Mouse (Mus musculus) kidney, adult 11 months (tissue): ENCODE results near the gene Pbld1.

ENCODE experiments used
- DNase-seq: peaks from one replicate; pipeline ENCODE4 v3.0.0; 2022

The Pbld1 gene

GRCm38 (mm10) chr10:63059862-63060261 is at the start of gene Pbld1:
TSS of gene Pbld1 (plus strand) at chr10:63060162.
- no peak for DNase-seq

- no peak for DNase-seq
These were observed 49.7 kb upstream of the Pbld1 start for GRCm38 (mm10) chr10:63010268-63010667.

DNA sequence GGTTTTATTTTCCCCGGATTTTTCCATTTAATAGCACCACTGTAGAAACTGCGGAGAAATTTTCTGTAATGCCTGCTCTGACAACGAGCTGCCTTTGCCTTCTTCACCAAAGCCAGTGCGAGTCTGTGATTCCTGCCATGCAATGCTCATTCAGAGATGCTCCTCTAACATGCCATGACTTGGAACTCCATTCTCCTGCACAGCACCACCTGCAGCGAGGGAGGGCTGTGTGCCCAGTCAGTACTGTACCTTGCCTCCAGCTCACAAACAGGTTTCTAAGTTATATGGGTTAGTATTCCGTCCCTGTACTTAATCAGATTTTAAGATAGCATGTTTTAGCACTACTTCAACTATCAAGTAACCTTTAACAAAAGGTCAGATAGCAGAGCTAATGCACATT is 48.4 kb upstream of the Pbld1 start:
- no peak for DNase-seq

DNA sequence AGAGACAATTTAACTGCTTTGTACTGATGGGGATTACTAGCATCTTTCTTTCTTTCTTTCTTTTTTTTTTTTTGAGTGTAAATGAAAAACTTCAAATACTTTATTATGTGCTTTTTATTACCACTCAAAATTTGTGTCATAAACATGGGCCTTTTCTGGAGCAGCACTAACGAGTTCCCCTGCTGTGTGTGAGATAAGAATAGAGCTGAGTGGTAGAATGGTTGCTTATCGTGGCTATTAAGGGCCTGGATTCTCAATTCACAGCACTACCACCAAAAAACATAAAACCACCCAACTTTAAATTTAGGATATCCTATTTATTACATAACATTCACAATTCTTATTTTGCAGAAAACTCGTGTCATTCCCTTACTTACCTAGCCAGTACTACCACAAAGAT is 46.5 kb upstream of the Pbld1 start:
- no peak for DNase-seq

DNA sequence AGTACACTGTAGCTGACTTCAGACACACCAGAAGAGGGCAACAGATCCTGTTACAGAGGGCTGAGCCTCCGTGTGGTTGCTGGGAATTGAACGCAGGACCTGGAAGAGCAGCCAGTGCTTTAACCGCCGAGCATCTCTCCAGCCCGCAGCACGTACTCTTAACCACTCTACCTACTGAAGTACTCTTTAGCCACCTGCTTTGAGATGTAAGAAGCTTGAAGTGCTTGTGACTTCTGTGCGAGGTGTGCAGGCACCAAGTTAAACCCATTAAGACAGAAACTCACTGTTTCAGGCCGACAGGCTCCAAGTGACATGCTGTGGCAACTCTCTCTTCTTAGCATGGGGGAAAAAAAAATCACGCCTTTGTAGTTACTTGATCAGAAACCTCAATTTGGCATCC is 45.8 kb upstream of the Pbld1 start:
- no peak for DNase-seq

DNA sequence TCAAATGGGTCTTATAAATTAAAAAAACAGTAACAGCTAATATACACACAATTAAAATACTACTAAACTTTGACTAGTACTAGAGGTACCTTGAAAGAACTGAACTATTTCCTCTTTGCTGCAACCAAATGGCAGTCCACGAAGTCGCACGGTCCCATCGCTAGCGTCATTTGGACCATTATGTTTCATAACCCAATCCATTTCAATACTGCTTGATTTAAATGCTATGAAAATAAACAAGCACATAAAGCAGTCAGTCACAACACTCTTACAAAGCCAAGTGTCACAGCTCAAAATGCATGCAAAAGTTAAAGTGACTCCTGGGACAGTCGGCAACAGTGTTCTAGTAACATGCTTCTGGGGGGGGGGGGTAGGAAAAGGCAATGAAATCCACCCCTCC is 40.7 kb upstream of the Pbld1 start:
- no peak for DNase-seq

GRCm38 (mm10) chr10:63021702-63022101 is 38.3 kb upstream of the Pbld1 start:
- DNase-seq: no peak

- no peak for DNase-seq
These were observed 37.3 kb upstream of the Pbld1 start for GRCm38 (mm10) chr10:63022541-63023120.

DNA sequence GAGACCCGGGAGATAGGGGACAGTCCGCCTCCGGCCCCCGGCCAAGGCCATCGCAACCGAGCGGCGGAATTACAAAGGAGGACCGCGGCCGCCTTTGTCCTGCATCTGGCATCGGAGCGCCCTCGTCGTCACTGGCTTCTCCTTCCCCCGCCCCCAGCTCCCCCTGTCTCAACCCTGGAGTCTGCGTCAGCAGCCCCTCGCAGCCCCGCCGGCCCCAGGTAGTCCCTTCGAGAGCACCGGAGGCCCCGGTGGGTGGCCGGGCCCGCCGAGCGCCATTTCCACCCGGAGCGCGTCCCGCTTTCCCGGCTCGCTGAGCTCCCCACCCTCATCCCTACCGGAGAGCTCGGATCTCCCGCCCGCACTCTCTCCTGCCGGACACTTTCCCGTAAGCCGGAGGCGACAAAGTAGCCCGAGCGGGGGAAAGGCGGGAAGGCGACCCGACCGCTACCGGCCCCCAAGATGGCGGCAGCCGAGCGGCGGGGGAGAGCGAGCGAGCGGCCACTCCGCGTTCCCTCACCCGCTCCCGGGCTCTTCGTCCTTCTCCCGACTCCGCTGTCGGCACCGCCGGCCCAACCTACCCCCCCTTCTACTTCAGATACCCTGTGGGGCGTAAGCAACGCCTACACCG is 36.7 kb upstream of the Pbld1 start:
- peak; percentile 60 for DNase-seq

DNA sequence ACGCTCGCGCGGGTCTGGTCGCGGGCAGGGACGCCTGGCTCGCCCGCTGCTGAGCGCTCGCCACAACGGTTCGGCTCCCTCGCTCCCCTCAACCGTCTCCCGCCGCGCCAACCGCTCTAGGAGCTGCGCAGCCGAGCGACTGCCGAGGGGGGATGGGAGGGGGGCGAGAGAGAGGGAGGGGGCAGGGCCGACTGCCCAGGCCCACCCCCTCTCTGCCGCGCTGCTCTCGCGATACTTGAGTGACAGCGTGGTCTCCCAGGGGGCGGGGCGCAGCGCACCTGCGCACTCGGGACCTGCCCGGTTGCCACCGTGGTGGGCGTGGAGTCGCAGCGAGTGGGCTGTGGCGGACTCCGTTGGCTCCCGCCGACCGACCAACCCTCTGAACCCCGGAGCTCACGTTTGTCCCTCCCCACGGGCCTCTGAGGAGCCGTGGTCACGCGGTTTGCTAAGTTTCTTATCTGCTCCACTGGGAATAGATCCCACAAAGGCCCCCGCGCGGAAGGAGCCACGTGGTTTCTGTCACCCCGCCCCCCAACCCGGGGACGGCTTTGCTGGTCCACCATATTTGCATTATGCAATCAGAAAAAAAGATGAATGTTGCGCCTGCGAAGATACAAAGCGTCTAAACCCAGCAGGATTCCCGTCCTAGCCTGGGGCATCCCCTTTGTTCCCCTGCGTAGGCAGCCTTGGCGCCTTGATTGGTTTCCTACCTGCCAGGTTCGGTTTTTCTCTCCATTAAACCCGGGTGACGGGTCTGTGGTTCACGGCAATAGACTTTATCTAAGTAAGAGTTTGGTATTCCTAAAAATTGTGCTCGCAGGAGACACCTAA is 36.0 kb upstream of the Pbld1 start, which contains the start of the genes Hnrnph3 and Pbld2:
TSS of gene Hnrnph3 (minus strand) at position 469 of the 831 bp plus-strand sequence.
TSS of gene Pbld2 (plus strand) at position 567 of the 831 bp plus-strand sequence.
- DNase-seq: peak; percentile 98

DNA sequence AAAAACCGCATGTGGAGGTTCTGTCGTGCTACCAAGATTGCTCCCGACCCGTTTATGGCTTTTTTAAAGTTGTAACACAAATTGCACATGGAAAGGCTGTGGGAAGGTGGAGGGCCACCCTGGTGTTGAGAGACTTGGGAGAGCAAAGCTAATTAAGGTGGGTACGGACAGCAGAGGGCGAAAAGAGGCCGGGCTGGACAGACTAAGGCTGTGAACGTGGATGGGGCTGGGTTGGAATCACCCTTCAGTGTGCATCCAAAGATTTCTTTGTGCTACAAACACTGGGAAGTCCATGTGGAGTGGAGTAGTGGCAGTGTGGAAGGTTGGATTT is 35.4 kb upstream of the Pbld1 start:
- DNase-seq: peak; percentile 77

- DNase-seq: no peak
These were observed 34.9 kb upstream of the Pbld1 start for GRCm38 (mm10) chr10:63025016-63025415.

DNA sequence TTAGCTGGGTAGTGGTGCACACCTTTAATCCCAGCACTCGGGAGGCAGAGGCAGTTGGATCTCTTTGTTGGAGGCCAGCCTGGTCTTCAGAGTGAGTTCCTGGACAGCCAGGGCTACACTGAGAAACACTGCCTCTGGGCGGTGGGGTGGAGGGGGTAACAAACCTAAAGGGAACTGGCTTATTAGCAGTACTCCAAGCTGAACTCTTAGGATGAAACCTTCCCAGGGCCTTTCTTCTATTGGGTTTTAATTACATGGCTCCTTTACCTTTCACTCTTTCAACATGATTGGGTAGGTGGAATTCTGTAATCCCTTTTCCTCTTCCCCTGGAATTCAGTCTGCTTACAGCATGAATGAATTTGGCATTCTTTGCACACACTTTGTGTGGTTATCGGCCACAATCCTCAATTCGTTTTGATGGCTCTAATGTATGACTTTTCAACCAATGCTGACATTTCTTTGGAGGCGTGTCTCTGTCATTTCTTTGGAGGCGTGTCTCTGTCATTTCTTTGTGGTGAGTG is 34.4 kb upstream of the Pbld1 start:
- DNase-seq: no peak

DNA sequence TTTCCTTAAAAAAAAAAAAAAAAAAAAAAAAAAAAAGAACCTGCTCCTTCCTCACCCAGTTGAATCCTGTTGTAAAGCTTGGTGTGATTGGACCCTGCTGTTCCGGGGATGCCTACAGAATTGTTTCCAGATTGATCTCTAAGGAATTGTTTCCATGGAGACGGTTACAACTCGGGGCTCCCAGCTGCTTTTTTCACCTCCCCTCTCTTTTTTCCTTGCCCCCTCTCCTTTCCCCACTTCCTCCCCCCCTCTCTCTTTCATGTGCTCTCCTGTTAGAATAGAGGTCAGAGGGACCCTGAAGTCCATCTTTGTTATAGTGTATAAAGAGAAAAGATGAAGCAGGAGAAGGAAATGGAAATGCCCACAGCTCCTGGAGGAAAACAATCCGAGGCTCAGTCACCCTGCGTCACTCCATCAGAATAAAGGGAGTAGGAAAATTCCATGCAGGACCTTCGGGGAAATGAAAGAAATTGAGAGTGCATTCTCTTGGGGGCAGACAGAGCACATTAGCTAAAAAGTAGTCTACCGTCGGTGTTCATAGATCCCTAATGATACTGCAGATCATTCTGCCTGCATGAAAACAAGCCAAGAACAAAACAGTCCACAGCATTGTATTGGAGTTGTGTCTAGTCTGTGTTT is 33.7 kb upstream of the Pbld1 start:
- DNase-seq: no peak

GRCm38 (mm10) chr10:63026795-63027160 is 33.2 kb upstream of the Pbld1 start:
- DNase-seq: no peak

GRCm38 (mm10) chr10:63027376-63028161 is 32.4 kb upstream of the Pbld1 start:
- DNase-seq: no peak

- no peak for DNase-seq
These were observed 31.6 kb upstream of the Pbld1 start for GRCm38 (mm10) chr10:63028396-63028795.

DNA sequence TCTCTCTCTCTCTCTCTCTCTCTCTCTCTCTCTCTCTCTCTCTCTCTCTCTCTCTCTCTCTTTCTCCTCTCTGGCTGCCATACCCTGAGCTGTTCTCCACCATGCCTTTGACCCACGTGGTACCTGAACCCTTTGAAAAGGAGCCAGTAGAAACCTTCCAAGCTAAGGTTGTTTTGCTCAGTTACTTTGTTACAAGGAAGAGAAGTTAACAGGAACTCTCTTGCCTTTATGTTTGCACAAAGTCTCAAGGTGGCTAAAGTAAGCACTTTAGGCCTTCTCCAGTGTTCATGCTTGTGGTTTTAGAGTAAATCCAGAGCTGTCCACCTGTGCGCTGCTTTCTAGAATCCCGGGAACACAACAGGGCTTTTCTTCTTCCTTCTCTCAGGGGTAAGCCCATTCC is 27.7 kb upstream of the Pbld1 start:
- DNase-seq: no peak

DNA sequence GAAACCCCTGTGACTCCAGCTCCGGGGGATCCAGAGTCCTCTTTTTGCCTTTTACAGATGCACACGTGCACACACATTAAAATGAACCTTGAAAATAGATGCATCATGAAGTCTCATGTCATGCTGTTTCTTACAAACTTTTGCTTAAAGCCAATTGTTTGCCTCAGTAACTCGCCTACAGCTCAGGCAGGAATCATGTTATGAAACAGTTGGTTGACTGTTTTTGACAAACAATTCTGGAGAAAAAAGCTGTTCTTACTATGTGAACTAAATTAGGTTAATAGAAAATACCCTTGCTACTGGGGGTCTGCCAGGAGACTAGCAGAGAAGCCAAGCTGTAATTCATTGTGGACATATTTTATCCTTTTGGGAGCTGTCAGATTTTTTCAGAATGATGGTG is 27.0 kb upstream of the Pbld1 start:
- no peak for DNase-seq

- peak; percentile 40 for DNase-seq
These were observed 21.2 kb upstream of the Pbld1 start for GRCm38 (mm10) chr10:63038571-63039320.

- peak; percentile 42 for DNase-seq
These were observed 19.9 kb upstream of the Pbld1 start for GRCm38 (mm10) chr10:63039867-63040628.
